ENCODE assay signal across 14 mouse cellular contexts in genomic region chr1:84433291-84433980, GRCm38 (mm10).
A peak's percentile ranks its signal among the peaks of the same experiment; 100 is the strongest.
DNase-seq lines count a peak whose midpoint lies in the region; ATAC-seq and TF ChIP-seq lines count a peak whose summit lies in the region.
"Had no signal": no experiment of that assay in that cellular context is flagged by ENCODE, and none has a peak within 500 bp of the region (broad histone marks: within the 10 kb centered on the region; RNA-seq: fewer than 3 reads in every experiment).

No protein-coding gene starts in this region.

- H3K36me3 ChIP-seq in heart, adult 2 months (ENCODE audit: control insufficient read depth, insufficient read depth, low read length), result no peaks in the 10 kb centered on the region
- no peaks in the 10 kb centered on the region for H3K36me3 ChIP-seq in heart, embryonic 11.5 days (ENCODE audit: control insufficient read depth, insufficient read depth, low read length)
- H3K36me3 ChIP-seq in liver, postnatal 0 days (replicated peaks; ENCODE audit: insufficient read depth, low read length), result no peaks in the 10 kb centered on the region
- 0 out of 2 replicates have a peak, but pooled peaks cover 2% of the 10 kb centered on the region for H3K36me3 ChIP-seq in midbrain, postnatal 0 days (ENCODE audit: insufficient read depth, low read length)
- H3K36me3 ChIP-seq: heart, embryonic 13.5 days had no signal

- no peak for DNase-seq in heart, adult 2 months
- DNase-seq in liver, postnatal 0 days, result peak; percentile 19
- DNase-seq in liver, result no peak
- peak; percentile 21 for DNase-seq in Muller cell, postnatal 12 days (ENCODE audit: inconsistent ontology term)
- peak; percentile 65 for DNase-seq in midbrain, postnatal 0 days (ENCODE audit: low spot score)
- no peak for DNase-seq in urinary bladder, postnatal 25 days (ENCODE audit: low spot score)
- DNase-seq: cerebellum, adult 9-10 months; kidney, postnatal 25 days; right cerebral cortex, postnatal 25 days; thymus, postnatal 14 days had no signal

- no peak overlapping the region for H3K4me2 ChIP-seq in heart, embryonic 11.5 days
- H3K4me2 ChIP-seq in liver, postnatal 0 days (ENCODE audit: low read depth, low read length), result no peak overlapping the region
- no peak overlapping the region for H3K4me2 ChIP-seq in midbrain, postnatal 0 days (ENCODE audit: low read depth, low read length, poor library complexity, severe bottlenecking)
- H3K4me2 ChIP-seq: heart, embryonic 13.5 days had no signal

- no peak for ATAC-seq in heart, embryonic 11.5 days (replicated peaks; ENCODE audit: insufficient number of reproducible peaks, low FRiP score, low TSS enrichment)
- ATAC-seq in liver, postnatal 0 days, result 0 out of 2 replicates have a peak, but pooled peaks have one; percentile 59
- ATAC-seq in midbrain, postnatal 0 days (ENCODE audit: low FRiP score), result no peak
- no peak for ATAC-seq in granulocyte monocyte progenitor cell, adult 5-6 weeks (replicated peaks; ENCODE audit: poor library complexity, severe bottlenecking)

- no peaks in the 10 kb centered on the region for H3K79me2 ChIP-seq in heart, adult 2 months (replicated peaks; ENCODE audit: control insufficient read depth, insufficient read depth, low read length)

- TF ChIP-seq POLR2A in heart, adult 2 months (IDR thresholded peaks at IDR 0.05; ENCODE audit: insufficient read depth, low read depth, low read length), result no peak

- H3K4me1 ChIP-seq in heart, adult 2 months (ENCODE audit: control insufficient read depth, insufficient read depth, low read length), result no peaks in the 10 kb centered on the region; the same call in 1 of the 2 replicates
- no peaks in the 10 kb centered on the region for H3K4me1 ChIP-seq in heart, embryonic 11.5 days (ENCODE audit: control insufficient read depth, insufficient read depth, low read length)
- H3K4me1 ChIP-seq in liver, postnatal 0 days (ENCODE audit: insufficient read depth), result no peaks in the 10 kb centered on the region
- H3K4me1 ChIP-seq in midbrain, postnatal 0 days (ENCODE audit: insufficient read depth, low read length), result no peaks in the 10 kb centered on the region
- H3K4me1 ChIP-seq: heart, embryonic 13.5 days had no signal

- H3K27ac ChIP-seq in heart, adult 2 months, result no peak overlapping the region
- H3K27ac ChIP-seq in heart, embryonic 11.5 days (ENCODE audit: low read depth, low read length), result no peak overlapping the region
- H3K27ac ChIP-seq in liver, postnatal 0 days (ENCODE audit: low read depth), result no peak overlapping the region
- H3K27ac ChIP-seq in midbrain, postnatal 0 days (ENCODE audit: low read depth, low read length), result no peak overlapping the region
- H3K27ac ChIP-seq: heart, embryonic 13.5 days had no signal

- intact Hi-C loops in heart, adult 2 months (cut with DNase I), result loop anchor here (5.0 kb wide), 1 partner anchor 149 kb away; no protein-coding TSS in a partner anchor

- TF ChIP-seq CTCF in heart, adult 2 months (IDR thresholded peaks at IDR 0.05), result peak; percentile 45
- peak; percentile 19 for TF ChIP-seq CTCF in liver, postnatal 0 days (IDR thresholded peaks at IDR 0.05; ENCODE audit: low read depth)
- TF ChIP-seq CTCF in midbrain, postnatal 0 days (IDR thresholded peaks at IDR 0.05), result peak; percentile 70

- no peak overlapping the region for H3K4me3 ChIP-seq in heart, adult 2 months
- no peak overlapping the region for H3K4me3 ChIP-seq in heart, embryonic 11.5 days (ENCODE audit: low read depth, low read length)
- H3K4me3 ChIP-seq in liver, postnatal 0 days (ENCODE audit: low read depth, low read length), result no peak overlapping the region
- H3K4me3 ChIP-seq in midbrain, postnatal 0 days (ENCODE audit: low read depth, low read length), result no peak overlapping the region
- H3K4me3 ChIP-seq: erythroblast, embryonic 14.5 days; heart, embryonic 13.5 days had no signal

- H3K9ac ChIP-seq in heart, adult 2 months (ENCODE audit: low read depth, low read length), result no peak overlapping the region
- H3K9ac ChIP-seq in heart, embryonic 11.5 days (ENCODE audit: low read depth, low read length), result no peak overlapping the region
- H3K9ac ChIP-seq in liver, postnatal 0 days (replicated peaks), result no peak overlapping the region
- H3K9ac ChIP-seq in midbrain, postnatal 0 days (replicated peaks; ENCODE audit: low read length, poor library complexity, severe bottlenecking), result no peak overlapping the region
- H3K9ac ChIP-seq: heart, embryonic 13.5 days had no signal

- no peak for TF ChIP-seq EP300 in heart, adult 2 months (IDR thresholded peaks at IDR 0.05; ENCODE audit: insufficient read depth, low read depth, low read length)
- no peak for TF ChIP-seq EP300 in liver, postnatal 0 days (IDR thresholded peaks at IDR 0.05; ENCODE audit: low read depth)

- no peaks in the 10 kb centered on the region for H3K9me3 ChIP-seq in heart, embryonic 11.5 days (replicated peaks; ENCODE audit: control insufficient read depth, low read length)
- H3K9me3 ChIP-seq in liver, postnatal 0 days (ENCODE audit: low read length), result no peaks in the 10 kb centered on the region
- H3K9me3 ChIP-seq in midbrain, postnatal 0 days (ENCODE audit: low read length), result no peaks in the 10 kb centered on the region

- 69% methylated on average over 6 of the region's 6 CpGs for WGBS in heart, adult 2 months
- 60% methylated on average over 6 of the region's 6 CpGs for WGBS in heart, embryonic 11.5 days (ENCODE audit: insufficient replicate concordance)
- 49% methylated on average over 6 of the region's 6 CpGs for WGBS in liver, postnatal 0 days (ENCODE audit: insufficient replicate concordance)
- WGBS in midbrain, postnatal 0 days, result 73% methylated on average over 6 of the region's 6 CpGs

- no peaks in the 10 kb centered on the region for H3K27me3 ChIP-seq in heart, adult 2 months (ENCODE audit: control insufficient read depth, insufficient read depth, low read length)
- no peaks in the 10 kb centered on the region for H3K27me3 ChIP-seq in heart, embryonic 11.5 days (ENCODE audit: control insufficient read depth, insufficient read depth, low read length)
- H3K27me3 ChIP-seq in liver, postnatal 0 days (ENCODE audit: insufficient read depth, low read length), result no peaks in the 10 kb centered on the region
- no peaks in the 10 kb centered on the region for H3K27me3 ChIP-seq in midbrain, postnatal 0 days (ENCODE audit: insufficient read depth, low read length)
- H3K27me3 ChIP-seq: heart, embryonic 13.5 days had no signal

Comparison
In these comparisons a context has a peak if more than half of its experiments do, and no peak if none do; other contexts are left out.
1. DNase-seq: peak in liver, postnatal 0 days (single experiment), Muller cell, postnatal 12 days (single experiment) and midbrain, postnatal 0 days (single experiment); none in heart, adult 2 months (0 of 2), liver (single experiment) and urinary bladder, postnatal 25 days (single experiment).
2. CTCF ChIP-seq: peak in every context shown above with its lines; median percentile 70 in midbrain, postnatal 0 days; 45 in heart, adult 2 months; 19 in liver, postnatal 0 days.